Mouse (Mus musculus) kidney, embryonic 15.5 days (tissue): ENCODE results near the gene Fam189a2. TPM values are rescaled to one million over a fixed set of nuclear protein-coding genes. Genes with fewer than 3 reads are reported as not detected.

Experiments used
- polyA plus RNA-seq: library from polyadenylated mRNA; unstranded; fragments of >200 nt; fragmentation: Nextera tagmentation; extraction: Ambion mirVana; gene quantifications from 2 replicates; pipeline ENCODE4 v1.2.1, GENCODE M21; 2015

Fam189a2 gene
- polyA plus RNA-seq, 1 experiment from 2014 or later, result 1.5 TPM

Other genes starting within 250 kb of the Fam189a2 start
- 31.3 and 31.4 TPM in 2 replicates for gene Tjp2, start 194.0 kb upstream of the Fam189a2 start, polyA plus RNA-seq
- gene Fxn, start 249.6 kb upstream of the Fam189a2 start, polyA plus RNA-seq, result 58.4 and 60.8 TPM in 2 replicates